1 mouse cellular context compared by ENCODE assay signal in the genomic region with DNA sequence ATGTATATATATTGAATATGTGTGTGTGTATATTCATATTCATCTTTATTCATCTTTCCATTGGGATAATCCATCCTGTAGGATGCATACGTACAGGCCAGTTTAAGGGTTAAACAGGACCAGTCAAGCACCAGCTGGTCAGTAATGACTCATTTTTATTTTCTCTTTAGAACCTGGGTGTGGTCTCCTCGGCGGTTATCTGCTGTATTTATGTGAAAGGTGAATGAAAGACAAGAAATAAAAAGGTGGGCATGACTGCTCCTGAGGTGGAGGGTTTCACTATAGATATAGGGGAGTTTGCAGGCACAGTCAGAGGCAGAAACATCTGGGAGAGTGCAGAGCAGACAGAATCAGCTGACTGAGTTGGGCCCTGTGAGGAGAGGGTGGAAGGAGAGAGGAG.
TF ChIP-seq lines count a peak whose summit lies in the region.

No protein-coding gene starts in this region.

TF ChIP-seq in myocyte, 11 proteins besides CTCF, POLR2A, EP300 and RAD21:
- TF ChIP-seq SRF (IDR thresholded peaks at IDR 0.05; ENCODE audit: control insufficient read depth, insufficient read length, low read depth), result no peak
